Mouse (Mus musculus) left cerebral cortex, adult 18-20 months (tissue): Measurements from ENCODE around the gene Arhgap24. TPM values are rescaled to one million over a fixed set of nuclear protein-coding genes. Genes with fewer than 3 reads are reported as not detected.

Experiments used
- DNase-seq, 2 experiments: peaks; one replicate each; pipeline ENCODE4 v3.0.0; 2021 to 2022; ENCODE audit warnings: low spot score in 2 of 2, mixed read lengths in 1 of 2
- total RNA-seq, 2 experiments: library from RNA; stranded (reverse); gene quantifications; 2 replicates each; pipeline ENCODE4 v1.2.3; 2021

The Arhgap24 gene
- total RNA-seq, 2 experiments from 2014 or later, result 5.1 to 6.0 TPM

DNA sequence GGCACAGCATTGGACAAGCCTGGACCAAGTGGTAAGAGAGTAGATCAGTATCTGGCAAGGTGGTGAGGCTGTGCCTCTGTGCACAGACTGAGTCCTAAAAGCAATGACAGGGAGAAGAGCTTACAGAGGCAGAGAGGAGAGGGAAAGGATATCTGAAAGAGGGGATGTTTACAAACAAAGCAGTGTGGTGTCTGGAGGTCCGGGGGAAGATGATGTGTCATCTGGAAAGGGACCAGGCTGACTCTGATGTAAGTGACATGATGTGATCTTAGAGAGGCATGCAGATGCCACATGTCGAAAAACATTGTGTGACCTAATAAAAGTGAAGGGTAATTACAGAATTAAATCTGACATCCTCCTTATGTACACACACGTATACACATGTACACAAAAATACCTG is 307.2 kb downstream of the Arhgap24 start:
- no peak for DNase-seq

DNA sequence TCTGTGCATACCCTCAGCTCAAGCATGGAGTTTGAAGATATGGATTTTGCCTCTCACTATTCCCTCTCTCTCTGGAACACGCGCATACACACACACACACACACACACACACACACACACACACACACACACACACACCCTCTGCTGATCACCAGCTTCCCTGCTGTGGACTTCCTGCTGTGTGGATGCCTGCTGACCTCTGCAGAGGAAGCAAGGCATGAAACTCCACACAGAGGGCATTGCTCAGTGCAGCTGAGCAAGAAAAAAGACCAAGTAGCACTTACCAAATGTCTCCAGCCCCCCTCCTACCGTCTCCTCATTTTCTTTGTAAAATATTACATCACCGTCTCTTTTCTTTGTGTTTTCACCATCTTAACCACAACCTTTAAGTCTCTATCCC is 310.1 kb downstream of the Arhgap24 start:
- DNase-seq, result no peak

DNA sequence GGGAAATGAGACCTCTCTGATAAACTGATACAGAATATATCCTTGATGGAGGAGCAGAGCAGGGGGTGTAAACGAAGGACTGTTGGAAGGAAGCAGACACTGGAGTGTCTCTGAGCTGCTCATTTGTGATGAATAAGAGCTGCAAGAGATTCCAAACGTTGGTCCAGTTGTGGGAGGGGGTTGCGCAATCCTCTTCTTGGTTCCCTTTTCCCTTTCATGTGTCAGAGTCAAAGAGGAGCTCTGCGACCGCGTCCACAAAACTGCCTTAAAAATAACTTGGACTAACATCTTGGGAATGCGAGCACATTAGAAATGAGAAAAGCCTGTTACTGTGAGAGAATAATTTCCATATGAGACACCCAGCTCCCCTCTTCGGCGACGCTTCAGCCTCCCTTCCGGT is 312.3 kb downstream of the Arhgap24 start:
- DNase-seq, result no peak

DNA sequence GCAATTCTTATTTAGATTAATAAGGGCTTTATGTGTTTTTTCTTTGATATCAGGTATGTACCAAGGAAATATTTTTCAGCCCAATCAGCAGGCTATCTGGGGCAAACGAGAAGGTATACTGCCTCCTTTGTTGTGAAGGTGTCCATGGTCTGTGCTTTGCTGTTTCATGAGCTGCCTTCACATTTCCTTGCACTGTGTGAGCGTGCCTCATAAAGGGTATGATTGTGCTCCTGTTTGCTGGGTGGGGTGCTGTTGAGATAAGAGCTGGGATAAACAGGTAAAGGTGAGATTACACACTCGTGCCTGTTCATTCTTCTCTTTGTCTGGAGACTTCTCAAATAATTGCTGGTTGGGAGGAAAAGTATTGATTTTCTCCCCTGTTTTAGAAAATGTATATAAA is 320.3 kb downstream of the Arhgap24 start:
- DNase-seq, result no peak

DNA sequence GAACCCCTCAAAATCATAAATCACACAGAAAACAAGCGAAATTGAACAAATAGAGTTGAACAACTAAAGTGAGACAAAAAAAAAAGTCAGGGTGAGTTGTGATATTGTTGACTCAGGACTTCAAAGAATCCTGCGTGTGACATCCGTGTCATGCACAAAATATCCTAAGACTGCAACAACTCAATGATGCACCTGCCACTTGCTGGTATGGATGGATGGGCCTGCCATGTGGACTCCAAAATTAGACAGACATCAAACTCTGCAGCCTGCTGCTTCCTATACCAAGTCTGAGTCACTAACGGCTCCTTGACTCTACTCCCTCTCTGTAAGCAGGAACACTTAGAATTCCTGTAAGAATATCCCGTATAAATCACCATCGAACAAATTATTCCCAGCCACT is 321.6 kb downstream of the Arhgap24 start:
- no peak for DNase-seq

DNA sequence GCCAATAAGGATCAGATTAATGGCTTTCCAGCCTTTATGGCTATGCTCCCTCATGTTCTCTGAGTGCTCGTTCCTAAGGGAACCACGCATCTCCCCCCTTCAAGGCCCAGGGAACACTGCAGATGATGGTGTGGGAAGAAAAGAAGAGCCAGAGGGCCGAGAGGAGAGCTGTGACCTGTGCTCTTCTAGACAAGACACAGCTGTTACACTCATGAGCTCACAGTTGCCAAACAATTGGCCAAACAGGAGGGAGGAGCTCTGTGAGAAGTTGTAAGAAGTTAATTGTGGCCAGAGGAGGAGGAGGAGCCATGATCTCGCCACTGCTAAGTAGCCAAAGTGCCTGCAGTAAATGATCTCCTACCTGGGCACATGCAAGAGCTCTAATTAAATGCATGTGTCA is 322.5 kb downstream of the Arhgap24 start:
- DNase-seq, result no peak

DNA sequence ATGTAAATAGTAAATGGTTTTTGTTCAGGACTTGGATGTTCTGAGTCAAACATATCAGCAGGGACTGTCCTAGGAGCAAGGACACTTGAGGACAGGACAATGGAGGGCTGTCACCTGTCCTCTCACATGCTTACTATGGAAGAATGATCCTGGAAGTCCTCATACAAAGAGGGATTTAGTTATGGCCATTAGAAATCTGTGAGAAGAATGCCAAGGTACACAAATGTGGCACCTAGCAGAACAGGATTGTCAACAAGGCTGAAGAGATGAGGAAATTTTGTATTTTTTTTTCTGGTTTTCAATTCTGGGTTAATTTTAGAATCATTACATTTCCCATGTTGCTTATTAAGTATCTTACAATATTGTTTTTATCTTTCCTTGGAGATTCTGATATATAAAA is 326.3 kb downstream of the Arhgap24 start:
- DNase-seq, result no peak

DNA sequence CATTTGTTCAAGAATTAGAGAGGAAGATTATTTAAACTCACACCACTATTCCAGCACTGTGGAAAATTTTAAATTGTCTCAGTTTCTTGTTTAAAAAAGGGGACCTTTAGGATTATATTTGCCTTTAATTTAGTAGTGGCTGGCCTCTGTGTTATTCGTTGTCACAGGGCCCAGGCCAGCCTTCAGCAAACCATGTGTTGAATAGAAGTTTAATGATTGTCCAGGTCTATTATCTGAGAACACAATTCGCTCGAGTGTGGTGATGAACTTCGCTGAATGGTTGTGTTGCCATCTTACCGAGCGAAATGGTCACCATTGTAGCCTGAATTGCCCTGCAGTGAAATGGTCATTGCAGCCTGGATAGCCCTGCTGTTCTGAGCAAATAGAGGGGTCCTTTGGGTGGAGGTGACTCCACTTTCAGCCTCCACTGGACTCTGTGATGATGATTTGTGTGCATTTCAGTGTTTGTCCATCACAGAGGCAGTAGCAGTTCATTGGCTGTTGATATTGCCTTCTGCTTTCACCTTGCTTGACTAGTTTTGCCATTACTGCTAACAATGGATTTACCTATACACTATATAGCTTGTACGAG is 329.3 kb downstream of the Arhgap24 start:
- DNase-seq, result no peak

DNA sequence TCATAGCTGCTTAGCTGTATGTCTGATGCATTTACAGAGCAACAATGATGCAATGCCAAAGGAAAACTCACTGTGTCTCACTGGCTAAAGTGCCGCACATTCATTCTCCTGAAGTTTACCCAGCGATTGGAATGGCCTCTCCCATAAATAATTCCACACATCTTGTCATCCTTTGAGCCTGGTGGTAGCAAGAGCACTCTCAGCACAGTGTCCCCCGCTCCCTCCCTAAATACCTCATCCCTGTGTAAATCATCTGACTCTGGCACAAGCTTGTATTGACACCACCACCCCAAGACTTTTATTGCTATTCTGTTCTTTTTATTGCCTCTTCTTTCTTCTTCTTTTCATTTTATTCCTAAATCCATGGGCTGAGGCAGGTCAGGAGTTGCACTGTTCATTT is 332.1 kb downstream of the Arhgap24 start:
- DNase-seq, result no peak

DNA sequence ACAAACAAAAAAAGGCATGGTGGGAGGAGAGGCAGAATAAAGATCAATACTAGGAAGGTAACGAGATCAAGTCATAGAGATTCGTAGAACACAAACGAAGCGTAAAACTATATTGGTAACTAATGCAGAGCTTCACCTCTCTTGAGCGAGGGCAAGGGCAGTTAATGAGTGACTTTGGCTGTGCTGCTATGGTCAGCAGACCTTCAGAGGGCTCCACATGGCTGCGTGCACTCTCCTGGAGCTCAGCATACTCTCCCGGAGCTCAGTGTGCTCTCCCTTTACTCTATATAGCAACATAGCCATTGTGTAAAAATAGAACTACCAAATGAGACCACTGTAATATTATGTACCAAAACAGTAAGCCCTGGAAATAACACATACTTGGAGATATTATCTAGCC is 336.4 kb downstream of the Arhgap24 start:
- DNase-seq, result no peak

DNA sequence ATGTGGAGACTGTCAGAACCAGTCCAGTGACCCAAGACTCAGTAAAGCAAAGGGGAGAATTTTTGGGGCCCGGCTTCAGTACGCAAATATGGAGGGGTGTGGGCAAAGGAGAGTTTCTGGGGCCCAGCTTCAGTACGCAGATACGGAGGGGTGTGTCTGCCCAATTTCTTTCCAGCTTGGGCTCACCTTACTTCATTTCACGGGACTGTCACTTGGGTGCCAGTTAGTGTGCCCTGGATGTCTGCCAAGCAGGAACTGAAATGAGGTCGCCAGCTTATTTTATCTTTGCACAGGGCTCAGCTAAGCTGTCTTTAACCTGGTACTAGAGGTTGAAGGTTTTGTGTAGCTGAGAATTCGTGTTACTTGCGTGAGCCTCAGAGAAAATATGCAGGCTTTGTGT is 344.3 kb downstream of the Arhgap24 start:
- no peak for DNase-seq

DNA sequence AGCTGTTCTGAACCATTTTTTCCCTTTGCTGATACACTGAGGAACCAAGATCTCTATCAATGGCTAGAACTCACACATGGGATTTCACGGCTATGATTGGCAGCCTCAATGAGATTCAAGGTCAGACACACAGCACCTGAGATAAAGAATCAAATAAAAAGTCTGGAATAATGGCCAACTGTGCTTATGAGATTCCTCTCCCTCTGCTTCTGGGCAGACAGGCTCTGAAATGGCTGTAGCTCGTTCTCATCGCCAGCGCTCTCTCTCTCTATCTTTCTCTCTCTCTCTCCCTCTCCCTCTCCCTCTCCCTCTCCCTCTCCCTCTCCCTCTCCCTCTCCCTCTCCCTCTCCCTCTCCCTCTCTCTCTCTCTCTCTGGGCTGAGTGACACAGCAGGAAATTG is 357.9 kb downstream of the Arhgap24 start:
- DNase-seq, result no peak

DNA sequence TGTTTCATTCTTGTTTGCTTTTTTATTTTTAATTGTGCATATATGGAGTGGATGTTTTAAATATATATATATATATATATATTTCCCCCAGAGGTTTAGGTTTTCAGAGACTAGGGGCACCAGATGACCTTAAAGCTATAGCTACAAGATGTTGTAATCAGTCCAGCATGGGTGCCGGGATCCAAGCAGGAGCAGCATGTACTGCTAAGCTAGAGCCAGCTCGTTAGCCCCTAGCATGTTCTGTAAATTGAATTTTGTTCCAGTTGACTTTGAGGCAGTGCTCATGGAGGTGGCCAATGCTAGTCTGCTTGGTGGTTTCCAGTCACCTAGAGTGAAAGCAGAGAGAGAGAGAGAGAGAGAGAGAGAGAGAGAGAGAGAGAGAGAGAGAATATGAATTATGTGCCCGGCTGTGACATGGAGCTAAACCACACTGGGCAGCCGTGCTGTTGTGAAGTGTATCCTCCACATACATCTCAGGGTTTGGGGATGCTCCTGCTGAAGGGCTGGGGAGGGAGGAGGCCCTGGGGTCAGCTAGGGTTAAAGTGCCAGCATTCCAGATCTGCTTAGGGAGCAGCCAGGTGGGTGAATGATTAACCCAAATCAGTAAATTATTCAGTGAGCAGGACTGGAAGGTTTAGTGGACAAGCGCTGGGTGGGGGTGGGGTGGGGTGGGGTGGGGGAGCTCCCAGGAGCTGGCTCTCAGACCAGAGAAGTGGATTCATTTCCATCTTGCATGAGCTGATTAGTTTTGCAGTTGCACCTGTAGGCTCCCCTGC is 362.9 kb downstream of the Arhgap24 start:
- DNase-seq, result no peak

DNA sequence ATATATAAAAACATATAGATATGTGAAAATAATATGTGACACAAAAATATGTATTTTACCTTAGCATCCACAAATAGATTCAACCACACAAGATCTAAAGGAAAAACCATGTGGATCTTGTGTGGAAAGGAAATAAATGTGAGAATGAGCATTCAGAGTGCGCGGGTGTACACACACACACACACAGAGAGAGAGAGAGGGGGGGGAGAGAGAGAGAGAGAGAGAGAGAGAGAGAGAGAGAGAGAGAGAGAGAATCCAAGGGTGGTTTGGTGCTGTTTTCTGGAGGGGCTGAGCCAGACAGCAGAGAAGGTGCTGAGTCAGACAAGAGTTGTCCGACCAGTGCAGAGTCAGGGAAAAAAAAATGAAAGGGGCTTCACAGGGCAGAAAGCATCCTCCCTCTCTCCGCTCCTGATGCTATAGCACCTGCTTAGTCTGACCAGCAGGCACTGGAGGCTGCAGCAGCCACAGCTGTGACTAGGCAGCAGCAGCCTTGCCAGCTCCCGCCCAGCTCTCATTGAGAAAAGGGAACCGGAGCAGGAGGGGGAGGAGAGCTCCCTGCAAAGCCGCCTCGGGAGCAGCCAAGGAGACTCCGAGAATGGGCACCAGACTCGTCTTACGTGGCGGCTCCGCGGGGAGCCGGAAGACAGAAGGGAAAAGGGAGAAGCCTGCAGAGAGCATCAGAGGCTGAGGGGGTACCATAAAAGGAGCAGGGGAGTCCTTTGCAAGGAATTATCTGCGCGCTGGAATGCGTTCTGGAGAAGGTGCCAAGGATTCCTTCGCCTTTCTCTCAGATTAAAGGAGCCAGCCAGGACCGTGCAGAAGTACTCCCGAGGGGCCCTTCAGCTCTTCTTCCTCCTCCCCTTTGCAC is 363.8 kb downstream of the Arhgap24 start:
- peak; percentile 80 to 84 for DNase-seq

DNA sequence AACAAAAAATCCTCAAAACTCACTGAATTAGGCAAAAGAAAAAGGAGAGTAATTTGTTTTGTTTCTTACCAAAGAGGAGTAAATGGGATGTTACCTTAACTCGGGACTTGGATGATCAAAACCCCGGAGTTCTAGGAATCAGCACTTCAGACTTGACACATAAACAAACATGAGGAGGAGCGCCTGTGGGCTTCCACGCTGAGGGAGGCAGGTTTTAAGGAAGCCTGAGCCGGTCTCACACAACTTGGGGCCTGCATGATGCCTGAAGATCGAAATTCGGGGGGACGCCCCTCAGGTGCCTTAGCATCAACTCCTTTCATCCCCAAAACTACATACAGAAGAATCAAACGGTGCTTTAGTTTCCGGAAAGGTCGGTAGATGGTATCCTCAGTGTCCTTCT is 364.6 kb downstream of the Arhgap24 start:
- no peak for DNase-seq

DNA sequence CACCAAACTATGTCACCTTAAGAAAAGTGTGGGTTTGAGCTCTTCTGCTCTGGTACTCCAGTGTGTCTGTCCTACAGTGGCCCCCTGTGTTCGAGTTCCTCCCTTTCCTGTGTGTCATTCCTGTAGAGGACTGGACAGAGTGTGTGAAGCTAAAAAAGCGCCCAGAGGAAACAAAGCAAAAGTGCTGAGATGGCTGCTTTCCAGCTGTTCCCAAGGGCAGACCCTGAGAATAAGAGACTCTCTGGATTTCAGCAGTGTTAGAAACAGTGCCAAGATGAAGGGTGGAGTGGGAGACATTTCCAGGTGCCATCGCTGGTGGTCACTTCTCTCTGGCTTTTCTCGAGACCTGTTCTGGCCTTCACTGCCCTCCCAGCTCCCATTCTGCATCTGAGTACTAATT is 366.7 kb downstream of the Arhgap24 start:
- DNase-seq, result no peak

DNA sequence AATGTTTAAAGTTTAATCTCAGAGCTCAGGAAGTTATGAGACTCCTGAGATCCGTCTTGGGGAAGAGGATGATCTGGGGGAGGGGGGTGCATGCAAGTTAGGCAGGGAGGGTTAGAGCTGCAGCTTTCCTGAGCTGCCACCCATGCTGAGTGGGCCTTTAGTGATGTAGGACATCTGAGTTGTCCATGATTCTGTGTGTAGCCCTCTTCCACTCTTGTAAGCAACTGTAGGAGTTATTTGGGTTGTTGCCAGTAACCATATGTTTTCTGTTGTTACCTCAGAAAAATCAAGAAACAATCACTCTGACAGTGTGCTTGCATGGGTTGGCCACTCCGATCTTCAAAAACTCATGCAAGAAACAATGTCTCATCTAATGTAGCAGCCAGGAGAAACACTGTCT is 370.6 kb downstream of the Arhgap24 start:
- no peak for DNase-seq

DNA sequence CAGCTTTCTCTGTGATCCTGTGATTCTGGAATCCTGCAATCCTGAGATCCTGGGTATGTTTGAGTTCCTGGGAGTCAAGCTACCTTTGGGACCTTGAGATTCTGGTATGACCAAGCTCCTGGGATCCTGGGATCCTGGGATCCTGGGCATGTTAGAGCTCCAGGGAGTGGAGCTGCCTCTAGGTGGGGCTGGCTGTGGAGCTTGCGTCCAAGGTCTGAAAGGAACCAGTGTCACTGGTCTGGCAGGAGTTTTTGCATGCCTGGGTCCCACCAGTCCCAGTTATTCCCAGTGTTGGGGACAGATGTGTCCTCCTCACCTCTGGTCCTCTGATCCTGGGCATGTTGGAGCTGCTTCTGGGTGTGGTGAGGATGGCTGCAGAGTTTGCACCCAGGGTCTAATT is 372.6 kb downstream of the Arhgap24 start:
- no peak for DNase-seq

DNA sequence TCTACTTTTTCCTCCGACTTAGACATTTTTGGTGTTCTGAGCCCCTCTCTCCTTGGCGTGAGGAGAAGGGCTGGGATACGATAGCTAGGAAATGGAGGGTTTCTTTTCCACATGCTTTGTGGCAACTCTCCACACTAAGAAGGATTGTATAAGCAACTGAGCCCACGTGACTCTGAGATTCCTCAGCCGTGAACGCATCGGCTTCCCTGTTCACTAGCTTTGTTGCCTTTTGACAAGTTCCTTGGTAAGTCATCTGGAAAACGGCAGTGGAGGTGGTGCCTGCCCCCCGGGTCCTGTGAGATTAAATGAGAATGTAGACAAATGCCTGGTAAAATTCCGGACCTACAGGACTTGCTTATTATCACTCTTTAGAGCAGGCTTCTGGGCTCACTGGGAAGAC is 374.6 kb downstream of the Arhgap24 start:
- no peak for DNase-seq

DNA sequence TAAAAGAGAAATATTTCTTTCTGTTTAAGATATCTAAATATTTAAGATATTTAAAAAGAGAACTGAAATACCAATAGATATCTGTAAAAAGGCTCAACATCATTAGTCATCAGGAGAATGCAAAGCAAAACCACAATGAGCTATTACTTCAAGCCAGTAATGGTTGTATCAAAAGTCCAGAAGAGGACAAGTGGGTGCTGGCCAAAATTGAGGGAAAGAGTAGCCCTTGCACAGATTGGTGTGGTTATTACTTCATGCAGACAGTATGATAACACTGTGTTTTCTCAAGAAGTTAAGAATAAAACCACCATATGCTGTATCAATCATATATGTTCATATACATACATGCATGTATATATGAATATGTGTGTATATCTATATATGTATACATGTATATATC is 376.9 kb downstream of the Arhgap24 start:
- DNase-seq, result no peak

DNA sequence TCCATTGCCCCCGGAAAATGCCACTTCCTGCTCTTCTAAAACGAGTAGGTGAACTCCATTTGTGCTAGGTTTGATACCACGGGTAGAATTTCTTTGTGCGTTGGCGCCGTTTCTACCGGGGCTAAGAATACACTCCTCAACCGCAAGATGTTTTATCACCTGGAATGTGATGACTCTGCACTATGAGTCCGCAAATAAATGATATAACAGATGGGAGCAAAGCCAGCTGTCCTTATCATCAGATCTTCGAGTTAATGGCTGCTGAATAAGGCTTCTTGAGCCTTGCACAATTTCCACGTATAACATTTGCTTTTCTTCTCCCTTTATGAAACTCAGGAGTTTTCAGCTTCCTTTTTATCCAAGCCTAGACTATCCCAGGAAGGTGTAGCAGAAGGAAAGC is 378.6 kb downstream of the Arhgap24 start:
- no peak for DNase-seq

DNA sequence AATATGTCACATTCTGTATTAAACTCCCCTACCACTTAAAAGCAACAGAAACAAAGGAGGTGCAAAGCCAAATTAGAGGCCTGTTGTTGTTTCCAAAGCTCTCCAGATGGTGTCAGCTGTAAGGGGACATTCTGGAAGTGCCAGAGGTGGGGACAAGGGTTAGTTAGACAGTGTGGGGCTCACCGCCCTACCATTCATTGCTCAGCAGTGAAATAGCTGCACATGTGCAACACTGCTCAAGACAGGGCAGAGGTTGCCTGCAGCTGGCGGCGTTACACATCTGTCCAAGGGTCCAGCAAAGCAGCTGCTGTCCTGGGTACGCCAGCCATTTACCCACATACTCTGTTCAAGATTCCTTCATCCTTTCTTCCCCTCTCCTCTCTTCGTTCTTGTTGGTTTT is 387.0 kb downstream of the Arhgap24 start:
- no peak for DNase-seq
